Mouse (Mus musculus) layer of hippocampus, adult 2 months (tissue): ENCODE results near the gene Otub1. TPM values are rescaled to one million over a fixed set of nuclear protein-coding genes. Genes with fewer than 3 reads are reported as not detected.

Experiments
- DNase-seq, 2 experiments: peaks; one replicate each; pipeline ENCODE4 v3.0.0; 2022; ENCODE audit warnings: low spot score in 2 of 2
- H3K27ac ChIP-seq: fragments of 200-600 bp; 2 replicates; pipeline ENCODE4 v1.8.1; 2022
- H3K4me3 ChIP-seq: fragments of 200-600 bp; 2 replicates; pipeline ENCODE4 v1.8.1; 2022; ENCODE audit warnings: mild to moderate bottlenecking
- CTCF ChIP-seq: fragments of 200-600 bp; conservative IDR thresholded peaks from 2 replicates; pipeline ENCODE4 v1.8.1; 2022; ENCODE audit warnings: antibody characterized with exemption, mild to moderate bottlenecking, moderate library complexity
- total RNA-seq, 2 experiments: library from RNA; stranded (reverse); gene quantifications; 2 replicates each; pipeline ENCODE4 v1.2.3; 2021

Otub1 gene
- total RNA-seq, 2 experiments from 2014 or later = 299 TPM

DNA sequence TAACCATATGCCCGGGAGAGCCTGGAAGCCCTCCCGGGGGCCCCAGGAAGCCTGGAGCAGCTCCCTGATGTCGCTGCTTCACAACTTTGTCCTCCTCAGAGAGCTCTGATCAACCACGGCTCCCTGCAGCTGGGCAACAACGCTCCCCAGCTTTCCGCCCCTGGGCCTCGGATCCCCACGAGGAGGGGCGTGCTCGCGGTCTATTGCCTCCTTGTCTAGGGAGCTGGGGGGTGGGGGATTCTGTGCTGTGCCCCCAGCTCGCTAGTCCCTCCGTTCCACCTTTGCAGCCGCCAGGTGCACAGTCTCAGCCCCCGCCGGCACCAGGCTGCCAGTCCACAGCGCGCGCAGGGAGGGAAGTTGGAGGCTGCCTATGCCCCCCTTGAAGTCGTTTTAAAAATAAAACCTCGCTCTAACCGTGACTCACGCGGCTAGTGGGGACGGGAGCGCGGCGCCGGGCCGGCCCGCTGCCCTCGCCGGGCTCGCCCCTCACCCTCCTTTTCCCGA is 41.2 kb downstream of the Otub1 start:
- DNase-seq = no peak
- H3K27ac ChIP-seq = peak overlapping the region; percentile 83

GRCm38 (mm10) chr19:7164238-7164637 is 41.9 kb downstream of the Otub1 start:
- no peak for DNase-seq
- Histone ChIP-seq H3K4me3 (peak overlapping the region; percentile 70), H3K27ac (no peak overlapping the region)
- no peak for TF ChIP-seq CTCF

More for the DNA sequence above, 41.2 kb downstream of the Otub1 start:
- TF ChIP-seq CTCF = no peak
- peak overlapping the region; percentile 70 for H3K4me3 ChIP-seq

GRCm38 (mm10) chr19:7161064-7161463 is 45.1 kb downstream of the Otub1 start:
- Histone ChIP-seq H3K4me3 (no peak overlapping the region), H3K27ac (0 out of 2 replicates have a peak overlapping the region, but pooled peaks have one; percentile 61)
- DNase-seq = no peak
- TF ChIP-seq CTCF = no peak

- peak in 1 of 2 experiments; percentile 58 for DNase-seq
- H3K4me3 ChIP-seq = peak overlapping the region; percentile 17; the same call in 1 of the 2 replicates
- peak; percentile 90 for TF ChIP-seq CTCF
- peak overlapping the region; percentile 61; the same call in 1 of the 2 replicates for H3K27ac ChIP-seq
These were observed 45.8 kb downstream of the Otub1 start for GRCm38 (mm10) chr19:7160151-7160906.

DNA sequence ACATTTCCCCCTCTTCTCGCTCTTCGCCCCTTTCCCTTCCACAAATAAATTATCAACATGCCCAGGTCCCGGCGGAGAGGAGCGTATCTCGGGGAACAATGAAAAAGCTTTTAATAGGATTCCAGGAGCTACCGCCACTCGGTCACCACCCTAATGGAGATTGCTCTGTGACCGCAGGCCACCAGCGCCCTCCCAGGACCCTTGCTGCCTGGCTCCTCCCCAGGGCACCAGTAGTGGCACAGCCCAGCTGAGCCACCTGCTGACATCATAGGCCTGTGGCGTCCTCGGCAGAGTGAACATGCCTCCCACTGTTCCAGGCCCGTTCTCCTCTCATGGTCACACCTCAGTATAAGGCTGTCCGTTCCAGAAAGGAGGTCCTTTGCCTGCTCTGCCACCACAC is 48.4 kb downstream of the Otub1 start:
- no peak for DNase-seq
- Histone ChIP-seq H3K4me3 (no peak overlapping the region), H3K27ac (no peak overlapping the region)
- TF ChIP-seq CTCF = no peak

GRCm38 (mm10) chr19:7155196-7155595 is 50.9 kb downstream of the Otub1 start:
- peak overlapping the region; percentile 61 for H3K27ac ChIP-seq

DNA sequence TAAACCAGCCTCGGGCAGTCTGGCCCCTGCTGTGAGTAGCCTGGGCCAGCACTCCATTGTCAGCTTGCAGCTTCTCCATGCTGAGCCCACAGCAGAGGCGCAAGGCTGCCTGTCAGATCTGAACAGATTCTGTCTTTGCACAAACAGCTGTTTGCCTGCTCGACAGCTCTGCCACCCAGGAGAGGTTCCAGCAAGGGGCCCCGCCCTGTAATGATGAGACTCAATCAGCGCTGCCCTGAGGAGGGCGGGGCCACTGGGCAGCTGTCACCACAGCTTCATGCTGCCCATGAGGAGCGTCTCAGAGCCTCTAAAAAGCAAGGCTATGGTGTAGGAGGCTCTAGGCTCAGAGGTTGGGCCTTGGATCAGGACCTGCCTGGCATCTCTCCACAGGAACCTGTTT is 52.9 kb downstream of the Otub1 start:
- TF ChIP-seq CTCF = no peak
- DNase-seq = peak in 1 of 2 experiments; percentile 52
- 0 out of 2 replicates have a peak overlapping the region, but pooled peaks have one; percentile 28 for H3K27ac ChIP-seq
- no peak overlapping the region for H3K4me3 ChIP-seq

More at GRCm38 (mm10) chr19:7155196-7155595, 50.9 kb downstream of the Otub1 start:
- no peak for TF ChIP-seq CTCF
- H3K4me3 ChIP-seq = no peak overlapping the region
- peak in 1 of 2 experiments; percentile 44 for DNase-seq

- TF ChIP-seq CTCF = no peak
- no peak overlapping the region for H3K27ac ChIP-seq
These were observed 54.0 kb downstream of the Otub1 start for GRCm38 (mm10) chr19:7151927-7152653.

GRCm38 (mm10) chr19:7151300-7151926 is 54.7 kb downstream of the Otub1 start:
- Histone ChIP-seq H3K27ac (peak overlapping the region; percentile 46; the same call in 1 of the 2 replicates), H3K4me3 (no peak overlapping the region)
- no peak for DNase-seq
- no peak for TF ChIP-seq CTCF

More at GRCm38 (mm10) chr19:7151927-7152653, 54.0 kb downstream of the Otub1 start:
- DNase-seq = no peak
- no peak overlapping the region for H3K4me3 ChIP-seq

GRCm38 (mm10) chr19:7149158-7149685 is 56.9 kb downstream of the Otub1 start:
- Histone ChIP-seq H3K4me3 (no peak overlapping the region), H3K27ac (peak overlapping the region; percentile 53; the same call in 1 of the 2 replicates)
- DNase-seq = no peak
- TF ChIP-seq CTCF = no peak

DNA sequence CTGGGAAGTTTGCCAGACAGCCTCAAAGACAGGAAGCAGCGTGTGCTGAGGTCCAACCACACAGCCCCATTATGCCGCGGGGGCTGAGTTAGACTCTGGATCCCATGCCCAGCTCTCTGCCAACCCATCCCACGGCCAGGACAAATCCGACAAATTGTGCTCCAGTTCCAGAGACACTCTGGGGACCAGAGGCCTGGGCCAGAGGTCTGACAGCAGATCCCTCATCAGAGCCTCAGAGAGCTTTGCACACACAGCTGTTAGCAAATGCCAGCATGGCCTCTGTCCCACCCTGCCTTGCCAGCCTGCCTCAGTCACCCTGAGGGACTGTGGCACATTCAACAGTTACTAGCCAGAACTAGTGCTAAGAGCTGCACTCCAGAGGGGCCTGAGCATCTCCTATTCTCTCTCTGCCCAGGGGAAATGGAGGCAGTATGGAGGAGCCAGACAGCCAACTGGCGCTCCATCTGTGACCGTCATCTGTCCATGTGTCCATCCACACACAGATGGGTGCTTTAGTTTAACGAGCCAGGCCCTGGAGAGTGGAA is 57.5 kb downstream of the Otub1 start:
- no peak overlapping the region for H3K4me3 ChIP-seq
- no peak for TF ChIP-seq CTCF
- DNase-seq = peak in 1 of 2 experiments; percentile 51
- H3K27ac ChIP-seq = peak overlapping the region; percentile 53

Other genes starting within 250 kb of the Otub1 start
- gene Ppp1r14b, start 231.3 kb downstream of the Otub1 start, total RNA-seq = 10 to 100 TPM; 68.2 to 71.4 TPM
- gene Plcb3, start 229.8 kb downstream of the Otub1 start, total RNA-seq = 10 to 100 TPM; 14.8 to 17.4 TPM
- 10 to 100 TPM; 81.1 to 83.7 TPM for gene Fkbp2, start 225.8 kb downstream of the Otub1 start, total RNA-seq
- gene Vegfb, start 218.7 kb downstream of the Otub1 start, total RNA-seq = 10 to 100 TPM; 85.2 to 88.0 TPM
- gene Dnajc4, start 213.7 kb downstream of the Otub1 start, total RNA-seq = 10 to 100 TPM; 26.1 to 27.6 TPM
- 10 to 100 TPM; 13.2 to 15.5 TPM for gene Nudt22, start 210.2 kb downstream of the Otub1 start, total RNA-seq
- gene Trpt1, start 210.2 kb downstream of the Otub1 start, total RNA-seq = 10 to 100 TPM; 17.4 to 19.2 TPM
- gene Fermt3, start 186.8 kb downstream of the Otub1 start, total RNA-seq = 1 to 10 TPM; 3.6 to 5.0 TPM
- 100 to 1,000 TPM; 179 to 195 TPM for gene Stip1, start 166.3 kb downstream of the Otub1 start, total RNA-seq
- 10 to 100 TPM; 20.3 to 22.4 TPM for gene Macrod1, start 149.5 kb downstream of the Otub1 start, total RNA-seq
- 10 to 100 TPM; 17.9 to 19.5 TPM for gene Flrt1, start 100.6 kb downstream of the Otub1 start, total RNA-seq
- gene Cox8a, start 11.3 kb upstream of the Otub1 start, total RNA-seq = 1,000 to 10,000 TPM in 1 of 2 experiments, 100 to 1,000 TPM in 1; 959 to 1,016 TPM
- 10 to 100 TPM; 34.2 to 38.1 TPM for gene Naa40, start 34.9 kb upstream of the Otub1 start, total RNA-seq
- 10 to 100 TPM; 17.0 to 18.2 TPM for gene Rcor2, start 61.0 kb upstream of the Otub1 start, total RNA-seq
- 100 to 1,000 TPM; 119 to 127 TPM for gene Mark2, start 135.5 kb upstream of the Otub1 start, total RNA-seq
- gene Spindoc, start 176.7 kb upstream of the Otub1 start, total RNA-seq = 10 to 100 TPM; 30.2 to 31.7 TPM
- 10 to 100 TPM; 45.7 to 47.4 TPM for gene 2700081O15Rik, start 211.3 kb upstream of the Otub1 start, total RNA-seq